Mouse (Mus musculus): ENCODE measurements at regions not wholly inside any gene's neighbourhood (a gene's known extent, or its start where the extent isn't known, plus 50 kb on each side); places are given as distances from the start of the nearest gene placed in this dataset.

DNA sequence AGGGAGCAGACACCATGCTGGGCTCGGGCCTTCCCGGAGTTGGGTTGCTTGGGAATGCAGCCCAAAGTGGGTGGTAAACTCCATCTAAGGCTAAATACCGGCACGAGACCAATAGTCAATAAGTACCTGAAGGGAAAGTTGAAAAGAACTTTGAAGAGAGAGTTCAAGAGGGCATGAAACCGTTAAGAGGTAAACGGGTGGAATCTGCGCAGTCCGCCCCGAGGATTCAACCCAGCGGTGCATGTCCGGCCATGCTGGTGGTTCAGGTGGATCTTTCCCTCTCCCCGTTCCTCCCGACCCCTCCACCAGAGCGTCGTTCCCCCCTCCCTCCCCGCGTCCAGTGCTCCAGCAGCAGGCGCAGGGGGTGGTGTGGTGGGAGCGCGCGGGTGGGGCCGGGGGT lies 179.1 kb upstream of the Arhgef26 start:
- peak; percentile 84 for DNase-seq

- DNase-seq = no peak
Measured at GRCm38 (mm10) chr3:62170647-62171046, 167.5 kb upstream of the Arhgef26 start.

DNA sequence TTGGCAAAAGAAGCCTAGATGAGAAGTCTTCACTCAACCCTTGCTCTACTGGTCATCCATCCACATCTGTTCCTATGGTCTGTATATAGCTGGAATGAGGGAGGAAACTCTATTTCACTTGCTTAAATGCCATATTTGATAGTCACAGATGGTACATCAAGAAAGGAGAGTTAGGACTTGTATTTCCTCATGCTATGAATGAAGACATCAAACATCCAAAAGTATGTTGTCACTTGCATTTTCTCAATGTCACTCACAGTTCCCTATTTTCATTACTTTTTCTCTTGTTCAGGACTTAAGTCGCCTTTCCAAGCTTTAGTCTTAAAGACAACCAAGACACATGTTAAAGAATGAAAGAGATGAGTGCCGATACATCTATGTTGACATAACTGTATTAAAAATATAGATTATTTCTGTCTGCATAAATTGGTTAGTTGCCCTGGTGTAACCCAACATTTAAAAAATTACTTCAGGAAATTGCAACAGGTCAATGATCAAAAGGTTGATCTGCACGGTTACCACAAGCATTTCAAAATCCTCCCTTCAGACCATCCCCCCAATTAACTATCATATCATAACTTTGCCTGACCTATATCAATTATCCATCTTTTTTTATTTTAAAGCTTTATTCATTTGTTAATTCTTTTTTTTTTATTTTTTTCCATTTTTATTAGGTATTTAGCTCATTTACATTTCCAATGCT lies 150.2 kb upstream of the Arhgef26 start:
- no peak for DNase-seq

- no peak for DNase-seq
Measured at GRCm38 (mm10) chr3:62192466-62192865, 145.7 kb upstream of the Arhgef26 start.

DNA sequence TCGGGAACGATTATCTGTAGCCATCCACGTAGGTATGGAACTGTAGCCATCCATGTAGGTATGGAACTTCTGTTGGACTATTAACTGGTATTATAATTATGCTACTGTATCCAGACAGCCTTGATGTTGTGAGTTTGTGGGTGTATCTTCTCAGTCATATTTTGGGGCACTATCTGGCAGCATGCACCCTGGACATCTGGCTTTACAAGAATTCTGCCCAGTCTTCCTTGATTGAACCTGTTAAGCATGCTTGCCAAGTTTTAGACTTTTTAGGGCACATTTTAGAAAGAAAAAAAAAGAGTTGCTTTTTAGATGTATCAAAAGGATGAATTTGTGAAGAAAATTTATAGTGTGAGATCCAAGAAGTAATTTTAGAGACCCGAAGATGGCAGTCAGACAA lies 143.7 kb upstream of the Arhgef26 start:
- DNase-seq = no peak

- no peak for DNase-seq
Measured at GRCm38 (mm10) chr3:62196679-62197078, 141.5 kb upstream of the Arhgef26 start.

DNA sequence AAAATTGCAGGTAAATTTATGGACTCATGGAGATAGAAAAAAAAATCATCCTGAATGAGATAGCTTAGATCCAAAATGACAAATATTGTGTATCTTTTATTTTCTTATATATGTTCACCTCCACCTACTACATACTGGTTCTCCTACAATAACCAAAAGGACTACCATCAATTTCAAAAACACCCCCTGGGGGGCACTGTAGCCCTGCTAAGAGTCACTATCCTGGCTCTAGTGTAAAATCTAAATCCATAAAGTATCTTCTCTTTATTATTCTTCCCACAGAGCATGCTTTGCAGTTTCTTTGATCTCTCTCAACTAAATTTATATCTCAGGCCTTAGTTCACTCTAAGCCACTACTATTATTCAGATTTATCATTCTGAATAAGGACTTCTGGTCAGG lies 122.3 kb upstream of the Arhgef26 start:
- no peak for DNase-seq

DNA sequence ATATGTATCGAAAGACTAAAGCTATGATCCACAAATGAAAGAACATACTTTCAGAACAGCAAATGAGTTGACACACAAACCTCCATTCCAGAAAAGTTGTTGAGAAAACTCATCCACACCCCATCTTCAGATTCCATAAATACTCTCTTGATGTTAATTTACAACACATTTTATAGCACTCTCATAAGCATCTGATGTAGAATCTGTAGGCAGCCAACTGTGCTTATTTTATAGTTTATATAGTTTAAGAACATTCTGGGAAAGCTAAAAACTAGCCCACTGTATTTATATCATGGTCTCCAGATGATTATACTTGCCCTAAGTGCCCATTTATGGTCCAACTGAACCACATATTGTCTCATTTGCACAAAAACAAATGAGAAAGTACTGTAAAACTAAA lies 120.8 kb upstream of the Arhgef26 start:
- DNase-seq = no peak

- DNase-seq = no peak
Measured at GRCm38 (mm10) chr3:62227697-62228096, 110.4 kb upstream of the Arhgef26 start.

DNA sequence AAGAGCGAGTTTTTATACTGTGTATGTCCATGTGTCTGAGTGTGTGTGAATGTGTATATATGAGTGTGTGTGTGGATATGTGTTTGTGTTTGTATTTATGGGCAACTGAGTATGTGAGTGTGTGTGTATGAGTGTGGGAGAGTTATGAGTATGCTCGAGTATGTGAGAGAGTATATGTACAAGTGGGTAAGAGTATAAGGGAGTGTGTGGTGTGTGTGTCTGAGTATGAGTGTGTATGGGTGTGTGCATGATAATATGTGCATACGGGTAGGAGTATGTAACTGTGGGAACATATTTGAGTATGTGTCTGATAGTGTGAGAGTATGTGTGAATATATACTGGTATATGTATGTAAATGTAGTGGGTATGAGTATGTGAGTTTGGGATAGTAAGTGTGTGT lies 110.0 kb upstream of the Arhgef26 start:
- no peak for DNase-seq

DNA sequence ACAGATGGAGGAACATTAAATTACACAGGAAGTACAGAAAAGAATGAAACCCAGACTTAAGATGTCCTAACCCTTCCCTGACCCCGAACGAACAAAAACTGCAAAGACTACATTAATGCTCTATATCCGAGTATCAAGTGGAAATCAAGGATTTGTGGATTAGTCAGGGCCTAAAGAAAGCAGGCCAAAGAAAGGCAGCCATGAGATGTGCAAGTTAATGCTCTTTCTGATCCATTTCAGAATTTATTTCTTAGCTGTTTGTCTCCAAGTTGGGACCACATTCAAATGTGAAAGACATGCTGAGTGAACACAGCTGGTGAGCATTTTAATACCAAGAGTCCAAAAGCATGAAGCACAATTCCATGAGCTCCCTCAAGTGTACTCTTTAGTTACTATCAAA lies 97.1 kb upstream of the Arhgef26 start:
- DNase-seq = no peak

GRCm38 (mm10) chr3:62271703-62272102 lies 66.4 kb upstream of the Arhgef26 start:
- DNase-seq = no peak

GRCm38 (mm10) chr3:62278279-62278678 lies 59.9 kb upstream of the Arhgef26 start:
- DNase-seq = no peak

GRCm38 (mm10) chr3:62280960-62281359 lies 57.2 kb upstream of the Arhgef26 start:
- no peak for DNase-seq
